Mouse (Mus musculus): ENCODE data around the gene Sept9.
"Not testable (repeated sequence)": the region's sequence is repeated elsewhere in the genome, so short reads cannot be mapped to it uniquely, and the experiment has no call there.

The Sept9 gene

GRCm38 (mm10) chr11:117322311-117322710 is 122.8 kb downstream of the Sept9 start:
- DNase-seq (ENCODE audit: extremely low read depth, insufficient read length, low spot score), result no peak

DNA sequence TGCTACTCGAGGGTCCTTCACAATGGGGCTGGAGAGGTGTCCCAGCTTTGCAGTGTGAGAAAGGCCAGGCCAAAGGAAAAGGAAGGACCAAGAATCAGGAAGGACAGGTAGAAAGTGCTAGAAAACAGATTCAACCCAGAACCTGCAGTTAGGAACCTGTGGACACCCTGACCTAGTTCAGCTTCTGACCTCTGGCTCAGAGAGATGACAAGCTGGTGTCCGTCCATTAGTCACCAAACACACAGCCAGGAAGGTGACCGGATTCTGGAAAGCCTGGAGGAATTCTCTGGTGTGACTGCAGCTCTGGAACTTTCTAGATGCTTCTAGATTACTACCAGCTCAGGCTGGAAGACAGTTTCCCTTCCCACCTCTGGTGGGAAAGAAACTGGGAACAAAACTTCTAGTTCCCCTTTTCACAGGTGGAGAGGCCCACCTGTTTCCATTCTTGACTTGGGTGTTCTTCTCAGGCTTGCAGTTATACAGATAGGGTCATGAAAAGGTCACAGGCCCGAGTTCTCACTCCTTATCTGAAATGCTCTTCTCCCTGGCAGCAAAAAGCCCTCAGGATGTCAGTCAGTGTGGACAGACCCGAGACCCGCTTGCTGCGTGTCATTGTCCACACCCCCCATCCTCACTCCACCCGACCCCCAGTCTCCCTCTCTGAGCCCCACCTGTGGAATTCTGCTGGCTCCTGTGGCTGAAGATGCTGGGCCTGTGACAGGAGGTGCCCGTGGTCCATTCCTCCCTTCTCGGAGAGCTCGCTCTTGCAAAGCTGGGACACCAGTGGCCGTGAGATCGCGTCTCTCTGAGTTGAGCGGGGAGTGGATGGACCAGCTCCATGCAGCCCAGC is 123.5 kb downstream of the Sept9 start:
- no peak for DNase-seq (ENCODE audit: extremely low read depth, insufficient read length, low spot score)

GRCm38 (mm10) chr11:117323976-117324574 is 124.6 kb downstream of the Sept9 start:
- DNase-seq (ENCODE audit: extremely low read depth, insufficient read length, low spot score), result no peak

DNA sequence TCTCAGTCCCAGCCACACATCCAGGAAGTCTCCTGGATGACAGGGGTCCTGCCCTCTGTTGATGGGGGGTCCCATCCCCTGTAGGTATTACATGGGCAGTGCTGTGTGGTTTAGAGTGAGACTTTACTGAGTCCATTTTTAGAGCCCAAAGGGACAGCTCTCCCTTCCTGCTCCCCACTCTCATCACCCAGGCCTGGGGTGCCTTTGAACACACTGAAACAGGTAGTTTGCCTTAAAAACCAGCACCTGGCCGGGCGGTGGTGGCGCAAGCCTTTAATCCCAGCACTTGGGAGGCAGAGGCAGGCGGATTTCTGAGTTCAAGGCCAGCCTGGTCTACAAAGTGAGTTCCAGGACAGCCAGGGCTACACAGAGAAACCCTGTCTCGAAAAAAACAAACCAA is 125.3 kb downstream of the Sept9 start:
- DNase-seq (ENCODE audit: extremely low read depth, insufficient read length, low spot score), result not testable (repeated sequence)

DNA sequence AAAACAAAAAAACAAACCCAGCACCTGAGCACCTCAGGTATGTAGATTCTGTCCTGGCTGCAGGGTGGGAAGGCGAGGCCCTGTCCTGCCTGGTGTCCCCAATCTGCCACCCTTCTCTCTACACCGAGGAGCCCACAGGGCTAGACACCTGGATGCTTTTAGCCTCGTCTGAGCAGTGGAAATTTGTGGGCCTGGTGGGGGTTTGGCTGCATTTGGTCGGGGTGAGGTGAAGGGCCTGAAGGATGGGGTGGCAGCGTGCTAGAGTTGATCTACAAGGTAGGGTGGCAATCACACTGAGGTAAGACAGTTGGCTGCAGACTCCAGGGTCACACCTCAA is 125.6 kb downstream of the Sept9 start:
- DNase-seq (ENCODE audit: extremely low read depth, insufficient read length, low spot score), result no peak

DNA sequence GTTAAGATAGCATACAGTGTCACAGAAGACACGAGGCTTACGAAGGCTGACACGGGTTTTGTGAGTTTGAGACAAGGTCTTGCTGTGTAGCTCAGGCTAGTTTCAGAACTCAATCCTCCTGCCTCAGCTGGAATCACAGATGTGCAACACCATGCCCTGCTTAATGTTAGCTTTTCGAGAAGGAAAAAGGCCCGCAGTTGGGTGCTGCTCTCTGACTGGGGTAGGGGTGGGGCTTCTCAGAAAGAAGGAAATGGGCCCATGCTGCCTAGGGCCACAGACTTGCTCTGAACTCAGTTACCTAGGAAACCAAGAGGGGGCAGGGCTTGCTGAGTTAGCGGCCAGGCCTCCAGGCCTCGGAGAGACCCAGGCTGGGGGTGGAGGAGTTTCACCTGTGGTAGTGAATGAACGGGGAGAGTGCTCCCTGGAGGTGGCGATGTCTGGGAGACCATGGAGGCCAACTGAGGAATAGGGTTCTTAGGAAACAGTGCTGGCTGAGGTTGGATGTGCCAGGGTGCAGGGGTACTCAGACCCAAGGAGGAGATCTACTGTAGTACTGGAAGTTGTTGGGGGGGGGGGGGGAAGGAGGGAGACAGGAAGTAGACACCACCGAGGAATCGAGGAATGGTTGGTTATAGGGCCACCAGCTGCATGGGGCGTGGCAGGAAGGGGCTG is 126.1 kb downstream of the Sept9 start:
- no peak for DNase-seq (ENCODE audit: extremely low read depth, insufficient read length, low spot score)

GRCm38 (mm10) chr11:117326140-117326725 is 126.8 kb downstream of the Sept9 start:
- DNase-seq (ENCODE audit: extremely low read depth, insufficient read length, low spot score), result no peak

DNA sequence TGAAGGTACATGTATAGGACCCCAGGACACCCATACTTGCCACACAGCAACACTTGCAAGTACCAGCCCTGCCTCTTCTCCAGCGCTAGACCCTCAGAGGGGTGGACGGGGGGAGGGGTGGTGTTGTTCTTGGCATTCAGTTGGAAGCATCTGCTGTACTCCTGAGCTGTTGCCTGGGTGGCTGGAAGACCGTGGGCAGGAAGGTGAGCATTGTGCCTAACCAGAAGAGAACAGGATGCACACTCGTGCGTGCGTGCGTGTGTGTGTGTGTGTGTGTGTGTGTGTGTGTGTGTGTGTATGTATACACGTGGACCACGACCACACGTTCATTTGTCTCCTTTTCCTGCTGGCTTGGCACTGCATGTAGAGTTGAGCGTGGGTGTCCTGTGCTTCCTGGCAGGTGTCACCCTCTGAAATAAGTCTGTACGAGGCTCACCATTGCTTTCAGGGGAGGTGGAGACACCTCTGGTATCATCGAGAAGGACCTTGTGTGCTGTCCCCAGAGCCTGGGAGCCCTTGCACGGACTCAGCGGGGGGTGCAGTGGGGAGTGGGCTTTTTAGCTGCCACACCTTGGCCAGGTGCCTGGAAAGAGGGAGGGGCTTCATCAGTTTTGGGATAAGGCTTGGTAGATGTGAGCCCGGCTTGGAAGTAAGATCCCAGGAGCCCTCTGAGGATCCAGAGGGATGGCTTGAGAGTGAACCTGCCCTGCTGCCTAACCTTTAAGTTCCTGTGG is 127.6 kb downstream of the Sept9 start:
- DNase-seq (ENCODE audit: extremely low read depth, insufficient read length, low spot score), result no peak

GRCm38 (mm10) chr11:117327633-117328032 is 128.2 kb downstream of the Sept9 start:
- no peak for DNase-seq (ENCODE audit: extremely low read depth, insufficient read length, low spot score)

DNA sequence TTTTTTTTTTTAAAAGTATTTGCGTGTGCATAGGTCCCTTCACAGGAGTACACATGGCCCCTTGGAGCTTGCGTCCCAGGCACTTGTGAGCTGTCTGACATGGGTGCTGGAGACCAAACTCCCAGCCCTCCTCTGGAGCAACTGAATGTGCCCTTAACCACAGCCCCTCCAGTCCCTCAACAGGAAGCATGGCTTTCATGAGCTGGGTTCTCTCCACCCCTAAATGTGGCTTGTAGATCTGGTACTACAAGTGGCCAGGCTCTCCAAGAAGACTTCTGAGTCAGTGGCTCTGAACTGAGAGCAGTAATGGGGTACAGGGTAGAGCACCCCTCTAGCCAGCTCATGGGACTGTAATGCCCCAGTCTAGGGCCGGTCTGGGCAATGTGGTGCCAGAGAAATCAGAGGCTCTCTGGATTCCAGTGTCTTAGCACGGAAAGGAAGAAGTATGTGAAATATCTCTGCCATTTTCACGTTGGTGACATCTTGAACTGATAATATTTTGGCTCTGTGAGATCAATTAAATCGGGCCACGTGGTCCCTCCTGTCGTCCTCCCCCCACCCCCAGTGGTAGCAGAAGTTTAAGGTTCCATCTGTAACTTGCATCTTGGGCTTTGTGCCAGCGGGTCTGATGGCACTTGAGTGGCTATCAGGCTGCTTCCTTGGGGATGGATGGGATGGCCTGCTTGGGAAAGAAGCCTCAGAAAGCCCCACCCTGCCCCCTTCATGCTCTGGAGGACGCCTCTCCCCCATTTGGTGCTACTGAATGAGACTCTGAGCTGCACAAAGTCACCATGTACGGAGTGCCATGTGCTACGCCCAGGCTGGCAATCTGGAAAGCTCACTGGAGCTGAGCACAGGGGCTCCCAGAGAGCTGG is 130.9 kb downstream of the Sept9 start:
- DNase-seq (ENCODE audit: extremely low read depth, insufficient read length, low spot score), result no peak

DNA sequence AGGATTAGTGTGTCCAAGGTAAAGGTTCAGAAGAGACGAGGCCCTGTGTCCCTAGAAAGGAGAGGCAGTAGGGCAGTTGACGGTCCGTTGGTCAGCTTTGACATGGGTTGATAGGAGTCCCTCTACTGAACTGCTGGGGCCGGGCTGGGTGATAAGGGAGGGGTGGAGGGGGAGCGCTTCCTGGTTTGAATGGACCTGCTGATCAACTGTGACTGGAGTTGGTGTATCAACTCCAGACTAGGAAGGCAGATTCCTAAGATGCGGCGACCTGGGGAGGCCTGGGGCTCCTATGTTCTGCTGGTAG is 131.4 kb downstream of the Sept9 start:
- no peak for DNase-seq (ENCODE audit: extremely low read depth, insufficient read length, low spot score)

- peak; percentile 62 for DNase-seq (ENCODE audit: extremely low read depth, insufficient read length, low spot score)
Measured at GRCm38 (mm10) chr11:117331361-117332241, 132.1 kb downstream of the Sept9 start.

GRCm38 (mm10) chr11:117332242-117333149 is 133.0 kb downstream of the Sept9 start:
- no peak for DNase-seq (ENCODE audit: extremely low read depth, insufficient read length, low spot score)

DNA sequence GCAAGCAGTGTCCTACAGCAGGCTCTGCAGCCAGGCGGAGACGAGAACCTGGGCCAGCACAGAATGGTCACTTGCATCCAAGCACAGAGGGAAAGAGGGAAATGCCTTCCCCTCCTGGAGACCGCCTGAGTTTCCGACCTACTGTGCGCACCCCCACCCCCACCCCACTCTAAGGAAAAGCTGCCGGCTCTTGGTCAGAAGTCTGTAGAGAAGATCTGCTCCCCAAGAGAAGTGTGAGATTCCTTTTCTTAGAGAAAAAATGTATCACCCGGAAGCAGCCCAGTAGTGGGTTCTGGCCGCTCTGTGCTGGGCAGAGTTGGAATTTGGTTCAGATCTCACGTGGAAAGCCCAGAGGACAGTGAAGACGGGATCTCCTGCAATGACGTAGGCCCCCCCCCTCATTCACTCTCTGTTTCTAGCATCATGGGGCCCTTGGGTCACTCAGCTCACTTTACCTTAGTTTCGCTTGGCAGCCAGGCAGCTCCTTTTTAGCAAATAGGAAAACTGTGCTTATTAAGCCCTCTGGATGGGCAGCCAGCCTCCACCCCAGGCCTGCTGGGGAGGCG is 133.8 kb downstream of the Sept9 start:
- no peak for DNase-seq (ENCODE audit: extremely low read depth, insufficient read length, low spot score)

DNA sequence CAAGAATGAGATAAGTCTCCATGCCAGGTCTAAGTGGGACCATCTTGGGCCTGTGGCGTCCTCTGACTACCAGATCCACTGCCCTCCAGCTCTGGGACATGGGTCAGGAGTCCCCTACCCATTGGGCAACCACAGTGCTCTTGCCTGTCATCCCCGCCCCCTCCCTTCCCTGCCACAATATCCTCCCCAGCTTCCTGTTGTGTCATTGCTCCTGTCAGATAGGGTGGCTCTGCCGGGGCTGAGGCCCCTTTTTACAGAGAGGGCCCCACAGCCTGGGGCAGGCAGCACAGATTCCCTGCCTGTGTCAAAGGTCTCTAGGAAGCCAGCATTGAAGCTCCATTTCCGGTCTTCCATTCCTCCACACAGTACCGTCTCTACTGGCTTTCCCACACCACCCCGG is 134.6 kb downstream of the Sept9 start:
- no peak for DNase-seq (ENCODE audit: extremely low read depth, insufficient read length, low spot score)

- no peak for DNase-seq (ENCODE audit: extremely low read depth, insufficient read length, low spot score)
Measured at GRCm38 (mm10) chr11:117335146-117335545, 135.7 kb downstream of the Sept9 start.

GRCm38 (mm10) chr11:117336081-117336788 is 136.8 kb downstream of the Sept9 start:
- no peak for DNase-seq (ENCODE audit: extremely low read depth, insufficient read length, low spot score)
